Mouse (Mus musculus): ENCODE measurements around the gene Rhobtb1. TPM values are rescaled to one million over a fixed set of nuclear protein-coding genes. Genes with fewer than 3 reads are reported as not detected.

The Rhobtb1 gene
- polyA plus RNA-seq, 1 experiment from 2014 or later = 41.5 TPM

- no peaks in the 10 kb centered on the region for H3K9me3 ChIP-seq (ENCODE audit: low read length)
- no peaks in the 10 kb centered on the region for H3K27me3 ChIP-seq (ENCODE audit: insufficient read depth, low read length)
- H3K36me3 ChIP-seq (replicated peaks; ENCODE audit: insufficient read depth, low read length) = peaks cover 8% of the 10 kb centered on the region
- peaks cover 5% of the 10 kb centered on the region; the same call in 1 of the 2 replicates for H3K4me1 ChIP-seq (ENCODE audit: insufficient read depth)
- ATAC-seq (no peak), DNase-seq (no peak)
- TF ChIP-seq CTCF (IDR thresholded peaks at IDR 0.05; ENCODE audit: low read depth) (no peak), EP300 (IDR thresholded peaks at IDR 0.05; ENCODE audit: low read depth) (no peak)
- H3K27ac ChIP-seq (ENCODE audit: low read depth) = no peak overlapping the region
- no peak overlapping the region for H3K4me3 ChIP-seq (ENCODE audit: low read depth, low read length)
- H3K4me2 ChIP-seq (ENCODE audit: low read depth, low read length) = no peak overlapping the region
- 80% methylated on average over 6 of the region's 6 CpGs for WGBS (ENCODE audit: insufficient replicate concordance)
- H3K9ac ChIP-seq (replicated peaks) = no peak overlapping the region
Measured at GRCm38 (mm10) chr10:69238311-69238710, 87.1 kb downstream of the Rhobtb1 start.

GRCm38 (mm10) chr10:69240530-69240929 lies 89.3 kb downstream of the Rhobtb1 start:
- TF ChIP-seq CTCF (IDR thresholded peaks at IDR 0.05; ENCODE audit: low read depth) = no peak
- TF ChIP-seq EP300 (IDR thresholded peaks at IDR 0.05; ENCODE audit: low read depth) = no peak

GRCm38 (mm10) chr10:69245151-69245550 lies 93.9 kb downstream of the Rhobtb1 start:
- no peak overlapping the region for H3K4me3 ChIP-seq (ENCODE audit: low read depth, low read length)
- DNase-seq = no peak
- ATAC-seq = 0 out of 2 replicates have a peak, but pooled peaks have one; percentile 29
- H3K36me3 ChIP-seq (replicated peaks; ENCODE audit: insufficient read depth, low read length) = peaks cover 4% of the 10 kb centered on the region; the same call in 1 of the 2 replicates
- H3K4me2 ChIP-seq (ENCODE audit: low read depth, low read length) = no peak overlapping the region
- H3K4me1 ChIP-seq (ENCODE audit: insufficient read depth) = peaks cover 14% of the 10 kb centered on the region
- H3K9ac ChIP-seq (replicated peaks) = no peak overlapping the region
- no peaks in the 10 kb centered on the region for H3K27me3 ChIP-seq (ENCODE audit: insufficient read depth, low read length)
- TF ChIP-seq EP300 (IDR thresholded peaks at IDR 0.05; ENCODE audit: low read depth) = no peak
- TF ChIP-seq CTCF (IDR thresholded peaks at IDR 0.05; ENCODE audit: low read depth) = no peak
- H3K27ac ChIP-seq (ENCODE audit: low read depth) = no peak overlapping the region; the same call in 1 of the 2 replicates
- no peaks in the 10 kb centered on the region for H3K9me3 ChIP-seq (ENCODE audit: low read length)
- 73% methylated on average over 4 of the region's 4 CpGs for WGBS (ENCODE audit: insufficient replicate concordance)

More at GRCm38 (mm10) chr10:69240530-69240929, 89.3 kb downstream of the Rhobtb1 start:
- H3K36me3 ChIP-seq (replicated peaks; ENCODE audit: insufficient read depth, low read length) = peaks cover 8% of the 10 kb centered on the region
- WGBS (ENCODE audit: insufficient replicate concordance) = 55% methylated on average over 2 of the region's 2 CpGs
- peak overlapping the region; percentile 25; the same call in 1 of the 2 replicates for H3K27ac ChIP-seq (ENCODE audit: low read depth)
- H3K9me3 ChIP-seq (ENCODE audit: low read length) = no peaks in the 10 kb centered on the region
- no peak overlapping the region for H3K4me3 ChIP-seq (ENCODE audit: low read depth, low read length)
- no peaks in the 10 kb centered on the region for H3K27me3 ChIP-seq (ENCODE audit: insufficient read depth, low read length)
- ATAC-seq (no peak), DNase-seq (no peak)
- H3K9ac ChIP-seq (replicated peaks) = no peak overlapping the region
- peaks cover 5% of the 10 kb centered on the region for H3K4me1 ChIP-seq (ENCODE audit: insufficient read depth)
- H3K4me2 ChIP-seq (ENCODE audit: low read depth, low read length) = no peak overlapping the region

GRCm38 (mm10) chr10:69245906-69246668 lies 94.9 kb downstream of the Rhobtb1 start:
- Histone ChIP-seq H3K9me3 (ENCODE audit: low read length) (no peaks in the 10 kb centered on the region), H3K4me1 (ENCODE audit: insufficient read depth) (peaks cover 14% of the 10 kb centered on the region), H3K27me3 (ENCODE audit: insufficient read depth, low read length) (no peaks in the 10 kb centered on the region), H3K36me3 (replicated peaks; ENCODE audit: insufficient read depth, low read length) (peaks cover 11% of the 10 kb centered on the region; the same call in 1 of the 2 replicates), H3K9ac (replicated peaks) (no peak overlapping the region), H3K4me2 (ENCODE audit: low read depth, low read length) (no peak overlapping the region), H3K27ac (ENCODE audit: low read depth) (0 out of 2 replicates have a peak overlapping the region, but pooled peaks have one; percentile 8), H3K4me3 (ENCODE audit: low read depth, low read length) (no peak overlapping the region)
- DNase-seq (no peak), ATAC-seq (no peak)
- TF ChIP-seq EP300 (IDR thresholded peaks at IDR 0.05; ENCODE audit: low read depth) = no peak
- no peak for TF ChIP-seq CTCF (IDR thresholded peaks at IDR 0.05; ENCODE audit: low read depth)
- 73% methylated on average over 10 of the region's 10 CpGs for WGBS (ENCODE audit: insufficient replicate concordance)

GRCm38 (mm10) chr10:69246762-69247161 lies 95.5 kb downstream of the Rhobtb1 start:
- H3K27ac ChIP-seq (ENCODE audit: low read depth) = peak overlapping the region; percentile 57
- H3K27me3 ChIP-seq (ENCODE audit: insufficient read depth, low read length) = no peaks in the 10 kb centered on the region
- 35% methylated on average over 3 of the region's 3 CpGs for WGBS (ENCODE audit: insufficient replicate concordance)
- peak overlapping the region; percentile 34; the same call in 1 of the 2 replicates for H3K4me2 ChIP-seq (ENCODE audit: low read depth, low read length)
- no peaks in the 10 kb centered on the region for H3K9me3 ChIP-seq (ENCODE audit: low read length)
- no peak overlapping the region for H3K4me3 ChIP-seq (ENCODE audit: low read depth, low read length)
- TF ChIP-seq EP300 (IDR thresholded peaks at IDR 0.05; ENCODE audit: low read depth) = no peak
- no peak for TF ChIP-seq CTCF (IDR thresholded peaks at IDR 0.05; ENCODE audit: low read depth)
- no peak overlapping the region for H3K9ac ChIP-seq (replicated peaks)
- ATAC-seq = no peak
- no peak for DNase-seq
- peaks cover 11% of the 10 kb centered on the region; the same call in 1 of the 2 replicates for H3K36me3 ChIP-seq (replicated peaks; ENCODE audit: insufficient read depth, low read length)
- H3K4me1 ChIP-seq (ENCODE audit: insufficient read depth) = peaks cover 14% of the 10 kb centered on the region

- Histone ChIP-seq H3K4me1 (ENCODE audit: insufficient read depth) (peaks cover 18% of the 10 kb centered on the region), H3K36me3 (replicated peaks; ENCODE audit: insufficient read depth, low read length) (peaks cover 13% of the 10 kb centered on the region; the same call in 1 of the 2 replicates)
- ATAC-seq = no peak
Measured at GRCm38 (mm10) chr10:69247311-69248033, 96.2 kb downstream of the Rhobtb1 start.

More at GRCm38 (mm10) chr10:69247311-69248033, 96.2 kb downstream of the Rhobtb1 start:
- H3K9me3 ChIP-seq (ENCODE audit: low read length) = no peaks in the 10 kb centered on the region
- no peak overlapping the region for H3K9ac ChIP-seq (replicated peaks)
- H3K27me3 ChIP-seq (ENCODE audit: insufficient read depth, low read length) = no peaks in the 10 kb centered on the region
- peak overlapping the region; percentile 57; the same call in 1 of the 2 replicates for H3K27ac ChIP-seq (ENCODE audit: low read depth)
- DNase-seq = no peak
- WGBS (ENCODE audit: insufficient replicate concordance) = 76% methylated on average over 7 of the region's 7 CpGs
- TF ChIP-seq EP300 (IDR thresholded peaks at IDR 0.05; ENCODE audit: low read depth) (no peak), CTCF (IDR thresholded peaks at IDR 0.05; ENCODE audit: low read depth) (no peak)
- no peak overlapping the region for H3K4me2 ChIP-seq (ENCODE audit: low read depth, low read length)
- no peak overlapping the region for H3K4me3 ChIP-seq (ENCODE audit: low read depth, low read length)
